Mouse (Mus musculus): ENCODE measurements at regions not wholly inside any gene's neighbourhood (a gene's known extent, or its start where the extent isn't known, plus 50 kb on each side); places are given as distances from the start of the nearest gene placed in this dataset.

DNA sequence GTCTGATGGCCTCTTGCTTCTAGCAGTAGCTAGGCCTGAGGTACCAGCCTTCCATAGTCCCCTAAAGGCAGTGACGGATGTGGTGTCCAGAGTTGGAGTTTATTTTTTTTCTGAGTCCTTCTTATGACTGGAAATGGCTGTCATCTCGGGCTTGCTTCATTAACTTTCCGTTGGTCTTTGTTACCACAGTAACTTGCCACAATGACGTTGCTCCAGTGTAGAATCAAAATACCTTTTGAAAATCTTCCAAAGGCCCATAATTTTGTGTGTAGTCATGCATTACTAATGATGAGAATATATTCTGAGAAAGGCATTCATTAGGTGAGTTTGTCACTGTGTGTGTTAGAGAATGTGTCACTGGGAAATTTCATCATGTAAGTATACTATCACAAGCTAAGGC is 108.4 kb upstream of the Sgk1 start:
- H3K4me3 ChIP-seq (ENCODE audit: low read depth, low read length) = no peak overlapping the region
- no peak overlapping the region for H3K9ac ChIP-seq (replicated peaks; ENCODE audit: low read depth, low read length)
- H3K4me2 ChIP-seq (replicated peaks; ENCODE audit: low read depth, low read length) = no peak overlapping the region
- H3K27ac ChIP-seq (ENCODE audit: low read length) = no peak overlapping the region
- no peaks in the 10 kb centered on the region for H3K36me3 ChIP-seq (ENCODE audit: control insufficient read depth, insufficient read depth, low read length)
- H3K27me3 ChIP-seq (ENCODE audit: control insufficient read depth, insufficient read depth, low read length) = no peaks in the 10 kb centered on the region
- ATAC-seq (ENCODE audit: insufficient number of reproducible peaks, insufficient read depth, low FRiP score, low read depth) = no peak
- H3K9me3 ChIP-seq (ENCODE audit: control insufficient read depth, low read depth, low read length) = no peaks in the 10 kb centered on the region
- H3K4me1 ChIP-seq (ENCODE audit: control insufficient read depth, insufficient read depth, low read length) = no peaks in the 10 kb centered on the region
- 78% methylated on average over 4 of the region's 4 CpGs for WGBS

DNA sequence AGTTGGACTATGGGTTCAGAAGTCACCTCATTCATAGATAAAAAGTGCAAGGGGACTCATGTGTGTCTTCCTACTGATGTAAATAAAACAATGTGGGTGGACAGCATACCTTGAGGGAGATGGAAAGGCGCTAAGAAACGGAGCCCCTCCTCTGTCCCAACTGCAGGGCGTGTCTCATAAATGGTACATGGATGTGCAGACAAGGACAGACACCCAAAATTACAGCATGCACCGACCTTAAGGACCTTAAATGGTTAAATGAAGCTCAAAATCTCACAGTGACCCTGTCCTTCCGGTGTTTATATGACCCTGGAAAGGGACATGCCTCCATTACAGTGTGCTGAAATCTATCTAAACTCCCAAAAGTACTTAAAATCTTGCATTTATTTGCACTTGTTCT is 106.5 kb upstream of the Sgk1 start:
- ATAC-seq (ENCODE audit: insufficient number of reproducible peaks, insufficient read depth, low FRiP score, low read depth) = no peak
- no peaks in the 10 kb centered on the region for H3K36me3 ChIP-seq (ENCODE audit: control insufficient read depth, insufficient read depth, low read length)
- no peak overlapping the region for H3K4me2 ChIP-seq (replicated peaks; ENCODE audit: low read depth, low read length)
- 76% methylated on average over 5 of the region's 5 CpGs for WGBS
- no peak overlapping the region for H3K27ac ChIP-seq (ENCODE audit: low read length)
- no peak overlapping the region for H3K4me3 ChIP-seq (ENCODE audit: low read depth, low read length)
- no peaks in the 10 kb centered on the region for H3K9me3 ChIP-seq (ENCODE audit: control insufficient read depth, low read depth, low read length)
- no peaks in the 10 kb centered on the region for H3K27me3 ChIP-seq (ENCODE audit: control insufficient read depth, insufficient read depth, low read length)
- H3K4me1 ChIP-seq (ENCODE audit: control insufficient read depth, insufficient read depth, low read length) = no peaks in the 10 kb centered on the region
- H3K9ac ChIP-seq (replicated peaks; ENCODE audit: low read depth, low read length) = no peak overlapping the region

DNA sequence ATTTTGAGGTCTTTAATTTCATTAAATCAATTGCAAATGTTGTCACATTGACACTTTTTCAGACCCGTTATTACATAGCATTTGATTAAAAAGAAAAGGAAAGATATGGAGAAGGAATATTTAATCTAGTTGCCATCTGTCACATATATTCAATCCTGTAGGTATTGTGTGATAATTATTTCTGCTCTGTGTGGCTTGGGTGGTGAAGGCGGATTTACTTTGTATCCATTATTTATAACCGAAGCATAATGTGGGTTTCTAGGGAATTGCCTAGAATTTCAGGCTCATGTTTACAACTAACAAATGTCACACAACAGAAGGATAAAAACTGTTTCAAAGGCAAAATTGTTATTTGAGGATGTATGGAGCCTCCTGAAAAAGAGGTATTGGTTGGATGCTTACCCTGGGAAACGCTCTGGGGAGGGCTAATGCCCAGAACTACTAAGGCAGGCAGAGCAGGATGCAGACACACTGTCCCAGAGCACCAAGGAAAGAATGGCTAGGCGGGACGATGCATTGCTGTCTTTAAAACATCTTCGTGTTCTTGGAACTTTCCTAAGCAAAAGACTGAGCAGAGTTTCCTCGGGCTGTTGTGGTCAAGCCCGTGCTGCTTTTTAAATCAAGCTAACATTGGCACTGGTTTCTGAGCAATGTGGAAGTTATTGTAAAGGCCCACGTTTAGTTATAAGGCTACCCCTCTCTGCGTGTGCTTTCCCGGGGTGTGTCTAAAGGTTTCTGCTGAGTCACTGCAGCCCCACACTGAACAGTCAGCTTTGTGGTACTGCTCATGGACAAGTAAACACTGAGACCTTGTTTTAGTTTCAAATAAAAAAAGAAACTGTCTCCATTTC is 105.8 kb upstream of the Sgk1 start:
- no peaks in the 10 kb centered on the region for H3K9me3 ChIP-seq (ENCODE audit: control insufficient read depth, low read depth, low read length)
- ATAC-seq (ENCODE audit: insufficient number of reproducible peaks, insufficient read depth, low FRiP score, low read depth) = no peak
- no peak overlapping the region for H3K4me2 ChIP-seq (replicated peaks; ENCODE audit: low read depth, low read length)
- H3K9ac ChIP-seq (replicated peaks; ENCODE audit: low read depth, low read length) = no peak overlapping the region
- no peaks in the 10 kb centered on the region for H3K27me3 ChIP-seq (ENCODE audit: control insufficient read depth, insufficient read depth, low read length)
- no peaks in the 10 kb centered on the region for H3K36me3 ChIP-seq (ENCODE audit: control insufficient read depth, insufficient read depth, low read length)
- H3K4me3 ChIP-seq (ENCODE audit: low read depth, low read length) = no peak overlapping the region
- 62% methylated on average over 12 of the region's 12 CpGs for WGBS
- H3K27ac ChIP-seq (ENCODE audit: low read length) = no peak overlapping the region
- no peaks in the 10 kb centered on the region for H3K4me1 ChIP-seq (ENCODE audit: control insufficient read depth, insufficient read depth, low read length)

DNA sequence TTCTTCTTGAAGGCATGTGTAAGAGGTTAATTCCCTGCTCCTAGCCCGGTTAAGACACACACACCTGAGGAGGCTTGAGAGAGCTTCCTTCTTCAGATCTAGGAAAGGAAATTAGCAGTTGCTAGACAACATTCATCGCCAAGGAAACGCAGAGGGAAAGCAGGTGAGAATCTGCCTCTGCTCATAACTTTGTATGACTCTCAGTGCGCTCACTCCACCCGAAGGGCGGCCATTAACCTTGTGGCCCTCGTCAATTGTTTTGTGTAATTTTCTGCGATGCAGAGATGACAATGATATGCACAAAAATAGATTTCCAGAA is 105.3 kb upstream of the Sgk1 start:
- 62% methylated on average over 8 of the region's 8 CpGs for WGBS
- no peak for ATAC-seq (ENCODE audit: insufficient number of reproducible peaks, insufficient read depth, low FRiP score, low read depth)
- no peaks in the 10 kb centered on the region for H3K4me1 ChIP-seq (ENCODE audit: control insufficient read depth, insufficient read depth, low read length)

DNA sequence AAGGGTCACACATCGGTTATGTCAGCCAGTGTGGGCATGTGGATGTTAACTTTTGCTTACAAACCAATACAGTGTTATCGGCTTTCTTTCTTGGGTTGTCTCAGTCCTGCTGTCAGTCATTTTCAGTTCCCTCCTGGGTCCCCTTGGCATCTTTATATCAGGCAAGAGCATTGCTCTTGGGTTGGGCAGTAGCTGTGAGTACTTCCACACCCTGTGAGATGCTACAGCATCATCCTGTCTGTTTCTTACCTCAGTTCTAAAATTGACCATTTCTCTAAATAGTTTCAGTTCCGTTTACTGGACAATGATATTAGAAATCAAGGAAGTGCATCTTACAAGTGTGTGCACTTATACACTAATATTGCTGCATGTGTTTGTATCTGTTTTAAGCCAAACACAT is 104.9 kb upstream of the Sgk1 start:
- Histone ChIP-seq H3K27me3 (ENCODE audit: control insufficient read depth, insufficient read depth, low read length) (no peaks in the 10 kb centered on the region), H3K9ac (replicated peaks; ENCODE audit: low read depth, low read length) (no peak overlapping the region), H3K36me3 (ENCODE audit: control insufficient read depth, insufficient read depth, low read length) (no peaks in the 10 kb centered on the region), H3K27ac (ENCODE audit: low read length) (no peak overlapping the region), H3K4me1 (ENCODE audit: control insufficient read depth, insufficient read depth, low read length) (no peaks in the 10 kb centered on the region), H3K4me2 (replicated peaks; ENCODE audit: low read depth, low read length) (no peak overlapping the region), H3K9me3 (ENCODE audit: control insufficient read depth, low read depth, low read length) (no peaks in the 10 kb centered on the region), H3K4me3 (ENCODE audit: low read depth, low read length) (no peak overlapping the region)
- ATAC-seq (ENCODE audit: insufficient number of reproducible peaks, insufficient read depth, low FRiP score, low read depth) = no peak
- 80% methylated on average over 3 of the region's 3 CpGs for WGBS

More for the DNA sequence above, 105.3 kb upstream of the Sgk1 start:
- H3K27ac ChIP-seq (ENCODE audit: low read length) = no peak overlapping the region
- H3K36me3 ChIP-seq (ENCODE audit: control insufficient read depth, insufficient read depth, low read length) = no peaks in the 10 kb centered on the region
- H3K9ac ChIP-seq (replicated peaks; ENCODE audit: low read depth, low read length) = no peak overlapping the region
- no peaks in the 10 kb centered on the region for H3K9me3 ChIP-seq (ENCODE audit: control insufficient read depth, low read depth, low read length)
- no peak overlapping the region for H3K4me3 ChIP-seq (ENCODE audit: low read depth, low read length)
- no peaks in the 10 kb centered on the region for H3K27me3 ChIP-seq (ENCODE audit: control insufficient read depth, insufficient read depth, low read length)
- H3K4me2 ChIP-seq (replicated peaks; ENCODE audit: low read depth, low read length) = no peak overlapping the region

DNA sequence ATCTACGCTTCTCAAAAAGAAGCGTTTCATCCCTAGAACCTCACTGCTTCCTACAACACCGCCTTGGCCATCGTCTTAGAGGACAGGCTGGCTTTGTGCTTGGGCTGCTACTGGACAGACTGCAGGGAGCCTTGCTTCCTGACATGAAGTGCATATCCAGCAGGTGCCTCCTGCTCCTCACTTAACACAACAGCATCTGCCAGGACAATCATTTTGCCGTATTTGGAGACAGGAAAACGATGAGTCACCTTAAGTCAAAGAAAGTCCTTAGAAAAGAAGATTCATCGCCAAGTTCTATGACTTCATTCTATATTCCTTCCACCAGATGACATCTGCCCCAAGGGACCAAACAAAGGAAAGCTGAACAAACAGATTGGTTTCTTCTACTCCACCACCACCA is 98.5 kb upstream of the Sgk1 start:
- 84% methylated on average over 7 of the region's 7 CpGs for WGBS

DNA sequence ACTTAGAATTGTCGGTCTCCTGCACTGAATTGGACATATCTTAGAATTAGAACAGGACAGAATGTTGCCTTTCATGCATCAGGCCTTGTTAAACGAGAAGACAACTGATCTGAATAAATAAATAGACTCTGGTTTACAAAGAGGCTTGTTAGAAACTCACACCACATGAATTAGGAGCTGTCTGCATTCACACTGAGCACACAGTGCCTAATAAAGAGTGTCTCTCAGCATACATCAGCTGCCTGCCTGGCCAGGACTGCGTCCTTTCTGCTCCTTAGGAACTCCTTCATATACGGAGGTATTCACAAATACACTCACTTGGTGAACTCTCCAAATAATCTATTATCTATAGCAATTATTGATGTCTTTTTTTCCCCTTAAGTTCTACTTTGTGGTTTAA is 96.9 kb upstream of the Sgk1 start:
- WGBS = 74% methylated on average over 4 of the region's 4 CpGs
- no peak overlapping the region for H3K4me3 ChIP-seq (ENCODE audit: low read depth, low read length)
- no peak overlapping the region for H3K27ac ChIP-seq (ENCODE audit: low read length)
- H3K4me2 ChIP-seq (replicated peaks; ENCODE audit: low read depth, low read length) = no peak overlapping the region
- H3K4me1 ChIP-seq (ENCODE audit: control insufficient read depth, insufficient read depth, low read length) = no peaks in the 10 kb centered on the region
- H3K36me3 ChIP-seq (ENCODE audit: control insufficient read depth, insufficient read depth, low read length) = no peaks in the 10 kb centered on the region
- no peak overlapping the region for H3K9ac ChIP-seq (replicated peaks; ENCODE audit: low read depth, low read length)
- no peak for ATAC-seq (ENCODE audit: insufficient number of reproducible peaks, insufficient read depth, low FRiP score, low read depth)
- H3K27me3 ChIP-seq (ENCODE audit: control insufficient read depth, insufficient read depth, low read length) = no peaks in the 10 kb centered on the region
- no peaks in the 10 kb centered on the region for H3K9me3 ChIP-seq (ENCODE audit: control insufficient read depth, low read depth, low read length)

More for the DNA sequence above, 98.5 kb upstream of the Sgk1 start:
- no peak for ATAC-seq (ENCODE audit: insufficient number of reproducible peaks, insufficient read depth, low FRiP score, low read depth)
- H3K27me3 ChIP-seq (ENCODE audit: control insufficient read depth, insufficient read depth, low read length) = no peaks in the 10 kb centered on the region
- H3K9ac ChIP-seq (replicated peaks; ENCODE audit: low read depth, low read length) = no peak overlapping the region
- no peak overlapping the region for H3K27ac ChIP-seq (ENCODE audit: low read length)
- H3K9me3 ChIP-seq (ENCODE audit: control insufficient read depth, low read depth, low read length) = no peaks in the 10 kb centered on the region
- H3K4me3 ChIP-seq (ENCODE audit: low read depth, low read length) = no peak overlapping the region
- no peak overlapping the region for H3K4me2 ChIP-seq (replicated peaks; ENCODE audit: low read depth, low read length)
- H3K4me1 ChIP-seq (ENCODE audit: control insufficient read depth, insufficient read depth, low read length) = no peaks in the 10 kb centered on the region
- no peaks in the 10 kb centered on the region for H3K36me3 ChIP-seq (ENCODE audit: control insufficient read depth, insufficient read depth, low read length)

DNA sequence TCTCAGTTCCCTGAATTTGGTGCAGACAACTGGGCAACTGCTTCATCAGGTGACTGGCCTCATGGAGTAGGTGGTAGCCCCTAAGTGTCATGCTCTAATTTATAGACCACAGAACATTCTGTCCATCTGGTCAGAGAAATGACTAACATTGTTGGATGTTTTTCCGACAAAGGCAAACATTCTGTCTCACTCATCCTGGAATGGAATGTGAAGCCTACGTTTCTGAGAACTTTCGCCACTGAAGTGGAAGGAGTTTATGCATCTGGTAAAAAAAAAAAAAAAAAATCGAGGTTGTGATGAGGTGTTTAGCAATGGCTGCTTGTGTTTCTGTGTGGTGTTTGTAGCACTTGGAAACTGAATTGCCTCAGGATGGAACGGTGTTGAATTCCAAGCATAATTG is 96.2 kb upstream of the Sgk1 start:
- H3K4me1 ChIP-seq (ENCODE audit: control insufficient read depth, insufficient read depth, low read length) = no peaks in the 10 kb centered on the region
- ATAC-seq (ENCODE audit: insufficient number of reproducible peaks, insufficient read depth, low FRiP score, low read depth) = no peak
- no peak overlapping the region for H3K9ac ChIP-seq (replicated peaks; ENCODE audit: low read depth, low read length)
- WGBS = 62% methylated on average over 5 of the region's 5 CpGs
- H3K4me3 ChIP-seq (ENCODE audit: low read depth, low read length) = no peak overlapping the region
- H3K27me3 ChIP-seq (ENCODE audit: control insufficient read depth, insufficient read depth, low read length) = no peaks in the 10 kb centered on the region
- no peak overlapping the region for H3K4me2 ChIP-seq (replicated peaks; ENCODE audit: low read depth, low read length)
- no peak overlapping the region for H3K27ac ChIP-seq (ENCODE audit: low read length)
- no peaks in the 10 kb centered on the region for H3K36me3 ChIP-seq (ENCODE audit: control insufficient read depth, insufficient read depth, low read length)
- no peaks in the 10 kb centered on the region for H3K9me3 ChIP-seq (ENCODE audit: control insufficient read depth, low read depth, low read length)

Data from stomach, embryonic 14.5 days (tissue).